Comparison of ENCODE assay signal across 11 mouse cellular contexts in the genomic region with DNA sequence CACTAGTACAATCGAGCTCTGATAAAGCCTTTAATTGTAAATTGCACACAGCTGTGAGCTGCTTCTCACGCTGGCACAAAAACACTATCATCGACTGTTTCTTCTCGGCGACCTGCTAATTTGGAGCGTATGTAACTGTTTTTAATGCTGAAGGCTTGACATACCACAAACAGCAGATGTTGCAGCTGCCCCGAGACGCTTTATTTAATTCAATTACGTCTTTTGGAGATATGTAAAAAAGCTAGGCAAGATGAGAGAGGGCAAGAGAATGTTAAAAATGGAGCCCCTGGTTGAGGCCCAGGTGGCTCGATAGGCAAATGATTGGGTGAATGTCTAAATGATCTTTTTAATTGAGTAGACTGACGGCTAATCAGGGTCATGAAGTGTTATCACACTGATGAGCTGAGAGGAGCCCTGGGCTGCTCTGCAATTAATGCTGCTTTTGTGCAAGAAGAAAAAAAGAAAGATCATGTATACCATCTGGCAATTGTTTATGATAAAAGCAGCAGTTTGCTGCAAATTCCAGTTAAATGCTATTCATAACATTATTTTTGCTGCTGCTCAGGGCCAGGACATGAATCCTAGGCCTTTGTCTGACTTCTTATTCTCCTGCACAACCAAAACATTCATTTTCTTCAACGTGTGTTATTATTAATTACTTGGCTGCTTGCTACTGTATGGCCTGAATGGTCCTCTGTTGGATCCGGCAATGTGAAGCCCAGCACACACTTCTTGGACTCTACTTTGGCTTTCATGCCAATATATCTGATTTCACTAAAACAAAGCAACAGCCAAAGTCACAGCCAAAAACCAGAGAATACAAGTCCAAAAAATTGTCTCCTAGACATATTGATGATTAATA.
DNase-seq lines count a peak whose midpoint lies in the region; ATAC-seq and TF ChIP-seq lines count a peak whose summit lies in the region.
"Had no signal": no experiment of that assay in that cellular context is flagged by ENCODE, and none has a peak within 500 bp of the region (broad histone marks: within the 10 kb centered on the region; RNA-seq: fewer than 3 reads in every experiment).

No protein-coding gene starts in this region.

- intact Hi-C loops in heart, postnatal 14 days (cut with DNase I), result no loop called here

- H3K36me3 ChIP-seq in forebrain, embryonic 11.5 days (ENCODE audit: control insufficient read depth, insufficient read depth, low read length), result no peaks in the 10 kb centered on the region
- no peaks in the 10 kb centered on the region for H3K36me3 ChIP-seq in limb, embryonic 14.5 days (ENCODE audit: control insufficient read depth, insufficient read depth, low read length)
- H3K36me3 ChIP-seq: heart, embryonic 13.5 days; limb, embryonic 15.5 days had no signal

- H3K27me3 ChIP-seq in forebrain, embryonic 11.5 days (ENCODE audit: control insufficient read depth, insufficient read depth, low read length), result no peaks in the 10 kb centered on the region
- no peaks in the 10 kb centered on the region for H3K27me3 ChIP-seq in limb, embryonic 14.5 days (ENCODE audit: control insufficient read depth, insufficient read depth, low read length)
- H3K27me3 ChIP-seq: heart, embryonic 13.5 days; limb, embryonic 15.5 days had no signal

- H3K27ac ChIP-seq in forebrain, embryonic 11.5 days (ENCODE audit: low read depth, low read length), result no peak overlapping the region
- H3K27ac ChIP-seq in limb, embryonic 14.5 days (replicated peaks; ENCODE audit: low read depth, low read length), result no peak overlapping the region
- H3K27ac ChIP-seq: heart, embryonic 13.5 days; limb, embryonic 15.5 days had no signal

- H3K9me3 ChIP-seq in forebrain, embryonic 11.5 days (ENCODE audit: control insufficient read depth, low read length), result no peaks in the 10 kb centered on the region
- no peaks in the 10 kb centered on the region for H3K9me3 ChIP-seq in limb, embryonic 14.5 days (ENCODE audit: control insufficient read depth, low read length)
- H3K9me3 ChIP-seq: heart, embryonic 13.5 days; limb, embryonic 15.5 days had no signal

- no peak overlapping the region for H3K4me3 ChIP-seq in forebrain, embryonic 11.5 days (ENCODE audit: low read depth, low read length)
- H3K4me3 ChIP-seq in limb, embryonic 14.5 days (replicated peaks; ENCODE audit: low read length), result no peak overlapping the region
- H3K4me3 ChIP-seq: heart, embryonic 13.5 days; limb, embryonic 15.5 days had no signal

- H3K4me2 ChIP-seq in forebrain, embryonic 11.5 days (ENCODE audit: low read depth, low read length, severe bottlenecking), result no peak overlapping the region
- H3K4me2 ChIP-seq in limb, embryonic 14.5 days (replicated peaks; ENCODE audit: low read depth, low read length, severe bottlenecking), result no peak overlapping the region
- H3K4me2 ChIP-seq: heart, embryonic 13.5 days; limb, embryonic 15.5 days had no signal

- no peaks in the 10 kb centered on the region; the same call in 1 of the 2 replicates for H3K4me1 ChIP-seq in forebrain, embryonic 11.5 days (replicated peaks; ENCODE audit: control insufficient read depth, insufficient read depth, low read length)
- H3K4me1 ChIP-seq in limb, embryonic 14.5 days (ENCODE audit: control insufficient read depth, insufficient read depth, low read length), result no peaks in the 10 kb centered on the region
- H3K4me1 ChIP-seq: heart, embryonic 13.5 days; limb, embryonic 15.5 days had no signal

- no peak for TF ChIP-seq POLR2A in limb, embryonic 14.5 days (IDR thresholded peaks at IDR 0.05; ENCODE audit: borderline replicate concordance, extremely low read depth, insufficient read depth, insufficient read length)

- 31% methylated on average over 13 of the region's 13 CpGs for WGBS in forebrain, embryonic 11.5 days
- WGBS in limb, embryonic 14.5 days, result 26% methylated on average over 13 of the region's 13 CpGs

- peak; percentile 15 for DNase-seq in embryo, embryonic 10 days (ENCODE audit: low spot score)
- DNase-seq in embryo, embryonic 9.5 days (ENCODE audit: extremely low spot score), result no peak
- DNase-seq in MN1 (ENCODE audit: low spot score), result peak; percentile 56
- peak; percentile 54 for DNase-seq in forebrain, embryonic 11.5 days (ENCODE audit: low spot score)
- DNase-seq in limb, embryonic 14.5 days (ENCODE audit: low spot score), result peak; percentile 15
- no peak for DNase-seq in kidney, postnatal 36 days
- DNase-seq in adrenal gland, postnatal 36 days, result no peak
- DNase-seq in heart, postnatal 14 days, result no peak
- DNase-seq: right cerebral cortex, adult 18-20 months had no signal

- ATAC-seq in forebrain, embryonic 11.5 days (replicated peaks; ENCODE audit: low FRiP score), result peak; percentile 87
- ATAC-seq in limb, embryonic 14.5 days (ENCODE audit: low FRiP score, low read depth), result no peak

- no peak overlapping the region for H3K9ac ChIP-seq in forebrain, embryonic 11.5 days (ENCODE audit: low read length)
- H3K9ac ChIP-seq in limb, embryonic 14.5 days (ENCODE audit: low read depth, low read length, severe bottlenecking), result no peak overlapping the region
- H3K9ac ChIP-seq: heart, embryonic 13.5 days; limb, embryonic 15.5 days had no signal

Comparison
In these comparisons a context has a peak if more than half of its experiments do, and no peak if none do; other contexts are left out.
1. DNase-seq: peak in embryo, embryonic 10 days (single experiment), MN1 (single experiment), forebrain, embryonic 11.5 days (single experiment) and limb, embryonic 14.5 days (single experiment); none in embryo, embryonic 9.5 days (single experiment), kidney, postnatal 36 days (0 of 2), adrenal gland, postnatal 36 days (0 of 2) and heart, postnatal 14 days (0 of 2).